Mouse (Mus musculus) neural tube, embryonic 12.5 days (tissue): ENCODE data around the gene Shisal2b. TPM values are rescaled to one million over a fixed set of nuclear protein-coding genes. Genes with fewer than 3 reads are reported as not detected.
A peak's percentile ranks its signal among the peaks of the same experiment; 100 is the strongest.

ENCODE experiments used
- ATAC-seq: fragments of 200-750 bp; cut with Nextera tagmentation; 2 replicates; pipeline ENCODE4 v1.8.0; 2017; ENCODE audit warnings: low read depth, mild to moderate bottlenecking, moderate TSS enrichment, moderate library complexity; ENCODE audit not compliant: low FRiP score
- H3K27ac ChIP-seq: fragments of 300-500 bp; sonication (generic); 2 replicates; pipeline ENCODE4 v1.5.1; 2016
- H3K27me3 ChIP-seq: fragments of 300-500 bp; sonication (generic); replicated peaks from 2 replicates; pipeline ENCODE4 v1.6.1; 2016; ENCODE audit warnings: mild to moderate bottlenecking
- H3K36me3 ChIP-seq: fragments of 300-500 bp; sonication (generic); 2 replicates; pipeline ENCODE4 v1.6.1; 2016; ENCODE audit warnings: mild to moderate bottlenecking
- H3K4me1 ChIP-seq: fragments of 300-500 bp; sonication (generic); 2 replicates; pipeline ENCODE4 v1.6.1; 2016
- H3K4me2 ChIP-seq: fragments of 300-500 bp; sonication (generic); replicated peaks from 2 replicates; pipeline ENCODE4 v1.6.1; 2016; ENCODE audit warnings: mild to moderate bottlenecking
- H3K4me3 ChIP-seq: fragments of 300-500 bp; sonication (generic); 2 replicates; pipeline ENCODE4 v1.5.1; 2016
- H3K9ac ChIP-seq: fragments of 300-500 bp; sonication (generic); 2 replicates; pipeline ENCODE4 v1.6.1; 2016; ENCODE audit warnings: mild to moderate bottlenecking
- H3K9me3 ChIP-seq: fragments of 300-500 bp; sonication (generic); 2 replicates; pipeline ENCODE4 v1.6.1; 2016; ENCODE audit warnings: mild to moderate bottlenecking
- WGBS: fragments of 180-500 bp; shearing (Covaris S2); methylation state at CpG from one replicate; pipeline ENCODE4 v1.1.7; 2016; 5-methylcytosine and 5-hydroxymethylcytosine counted together
- polyA plus RNA-seq: library from polyadenylated mRNA; unstranded; fragments of >200 nt; fragmentation: Nextera tagmentation; extraction: Ambion mirVana; gene quantifications from 2 replicates; pipeline ENCODE4 v1.2.1, GENCODE M21; 2016

Shisal2b gene
- polyA plus RNA-seq, 1 experiment from 2014 or later = 0.42 TPM

- H3K27me3 ChIP-seq = no peaks in the 10 kb centered on the region
- H3K4me2 ChIP-seq = no peak overlapping the region
- ATAC-seq = no peak
- H3K9ac ChIP-seq = no peak overlapping the region
- no peaks in the 10 kb centered on the region for H3K4me1 ChIP-seq
- peaks cover 3% of the 10 kb centered on the region; the same call in 1 of the 2 replicates for H3K36me3 ChIP-seq
- WGBS = 88% methylated on average over 10 of the region's 13 CpGs
- no peak overlapping the region for H3K27ac ChIP-seq
- no peaks in the 10 kb centered on the region for H3K9me3 ChIP-seq
- H3K4me3 ChIP-seq = no peak overlapping the region
These were observed 20.2 kb downstream of the Shisal2b start for GRCm38 (mm10) chr13:104843295-104844089.

DNA sequence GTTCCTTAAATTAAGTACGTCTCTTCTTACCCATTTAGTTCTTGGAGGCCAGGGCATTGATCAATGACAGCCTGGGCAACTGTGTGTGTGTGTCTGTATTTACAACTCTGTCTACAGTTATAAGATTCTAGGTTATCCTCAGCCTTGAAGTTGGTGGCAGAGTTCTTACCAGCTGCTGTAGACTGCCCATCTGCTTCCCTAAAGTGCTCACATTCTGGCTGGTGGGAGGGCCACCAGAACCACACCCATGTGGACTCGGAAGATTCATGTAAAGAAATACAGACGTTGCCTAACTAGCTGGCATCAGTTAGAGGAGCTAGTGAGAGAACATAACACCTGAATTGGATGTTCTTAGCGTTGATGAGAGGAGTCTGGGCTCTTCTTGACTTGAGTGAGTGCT, 21.8 kb downstream of the Shisal2b start:
- no peaks in the 10 kb centered on the region for H3K9me3 ChIP-seq
- ATAC-seq = no peak
- H3K27me3 ChIP-seq = no peaks in the 10 kb centered on the region
- no peak overlapping the region for H3K4me2 ChIP-seq
- H3K36me3 ChIP-seq = peaks cover 11% of the 10 kb centered on the region
- H3K4me3 ChIP-seq = no peak overlapping the region
- H3K27ac ChIP-seq = no peak overlapping the region
- no peaks in the 10 kb centered on the region for H3K4me1 ChIP-seq
- 81% methylated on average over 4 of the region's 4 CpGs for WGBS
- no peak overlapping the region for H3K9ac ChIP-seq

DNA sequence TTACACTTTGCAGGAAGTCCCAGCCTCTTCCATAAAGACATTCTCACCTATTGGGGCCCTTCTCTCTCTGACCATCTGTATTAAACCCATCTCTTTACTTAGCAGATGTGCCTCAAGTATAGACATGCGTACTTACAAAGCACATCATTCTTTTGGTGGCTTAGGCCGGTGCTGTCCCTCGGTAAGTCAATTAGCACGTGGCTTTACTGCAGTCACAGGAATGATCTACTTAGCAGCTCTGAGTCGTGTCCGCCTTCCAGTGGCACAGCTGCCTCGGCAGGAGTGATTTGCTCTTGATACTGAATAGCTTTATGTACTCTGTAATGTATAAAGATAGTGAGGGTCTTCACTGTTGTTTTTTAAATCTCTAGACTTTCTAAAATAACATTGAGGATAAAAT, 26.1 kb downstream of the Shisal2b start:
- 70% methylated on average over 7 of the region's 7 CpGs for WGBS
- no peaks in the 10 kb centered on the region for H3K4me1 ChIP-seq
- ATAC-seq = no peak
- no peaks in the 10 kb centered on the region for H3K27me3 ChIP-seq
- peaks cover 26% of the 10 kb centered on the region for H3K36me3 ChIP-seq
- no peak overlapping the region for H3K27ac ChIP-seq
- no peak overlapping the region for H3K4me3 ChIP-seq
- no peak overlapping the region for H3K9ac ChIP-seq
- no peak overlapping the region for H3K4me2 ChIP-seq
- H3K9me3 ChIP-seq = no peaks in the 10 kb centered on the region

GRCm38 (mm10) chr13:104832811-104833210, 30.9 kb downstream of the Shisal2b start:
- WGBS = 93% methylated on average over 13 of the region's 13 CpGs

DNA sequence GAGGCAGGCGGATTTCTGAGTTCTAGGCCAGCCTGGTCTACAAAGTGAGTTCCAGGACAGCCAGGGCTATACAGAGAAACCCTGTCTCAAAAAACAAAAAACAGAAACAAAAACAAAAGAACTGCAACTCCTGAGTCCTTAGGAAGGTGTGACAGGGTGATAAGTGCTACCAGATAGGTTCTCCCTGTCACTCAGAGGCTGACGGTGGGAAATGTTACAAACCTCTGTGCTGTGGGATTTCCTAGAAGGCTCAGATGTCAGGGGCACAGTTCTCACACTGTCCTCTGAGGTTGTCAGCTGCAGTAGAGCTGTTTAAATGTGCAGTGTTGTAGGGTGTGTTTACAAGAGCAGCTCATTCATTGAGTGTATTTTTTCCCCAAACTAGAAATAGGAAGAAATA, 38.2 kb downstream of the Shisal2b start:
- no peaks in the 10 kb centered on the region; the same call in 1 of the 2 replicates for H3K4me1 ChIP-seq
- 88% methylated on average over 2 of the region's 2 CpGs for WGBS
- no peak overlapping the region for H3K9ac ChIP-seq
- H3K9me3 ChIP-seq = no peaks in the 10 kb centered on the region
- H3K36me3 ChIP-seq = peaks cover 24% of the 10 kb centered on the region
- ATAC-seq = no peak
- H3K27me3 ChIP-seq = no peaks in the 10 kb centered on the region
- no peak overlapping the region for H3K27ac ChIP-seq
- no peak overlapping the region for H3K4me3 ChIP-seq
- no peak overlapping the region for H3K4me2 ChIP-seq

More at GRCm38 (mm10) chr13:104832811-104833210, 30.9 kb downstream of the Shisal2b start:
- H3K27me3 ChIP-seq = no peaks in the 10 kb centered on the region
- no peak overlapping the region for H3K9ac ChIP-seq
- ATAC-seq = no peak
- no peaks in the 10 kb centered on the region for H3K9me3 ChIP-seq
- H3K4me2 ChIP-seq = no peak overlapping the region
- H3K36me3 ChIP-seq = peaks cover 46% of the 10 kb centered on the region
- H3K27ac ChIP-seq = no peak overlapping the region
- H3K4me3 ChIP-seq = no peak overlapping the region
- no peaks in the 10 kb centered on the region for H3K4me1 ChIP-seq

DNA sequence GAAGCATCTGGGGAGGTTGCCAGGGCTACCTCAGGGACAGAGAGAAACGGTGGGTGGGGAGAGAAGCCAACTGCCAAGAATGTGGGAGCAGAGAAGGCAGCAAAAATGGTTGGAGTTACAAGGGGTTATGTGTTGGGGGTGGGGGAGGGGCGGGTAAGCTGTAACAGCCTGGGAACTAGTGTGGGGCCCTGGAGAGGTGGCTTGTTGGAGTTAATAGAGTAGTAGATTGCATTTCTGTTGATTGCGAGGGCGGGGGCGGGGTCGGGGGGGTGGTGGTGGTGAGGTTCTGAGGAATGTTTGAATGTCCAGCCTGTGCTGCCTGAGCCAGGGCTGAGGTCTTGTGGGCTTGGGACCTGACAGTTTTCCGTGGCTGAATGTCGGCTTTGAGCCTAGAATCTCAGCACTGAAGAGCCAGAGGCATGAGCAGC, 41.3 kb downstream of the Shisal2b start:
- H3K27me3 ChIP-seq = no peaks in the 10 kb centered on the region
- H3K4me3 ChIP-seq = no peak overlapping the region
- no peak overlapping the region for H3K27ac ChIP-seq
- H3K9me3 ChIP-seq = no peaks in the 10 kb centered on the region
- peak; percentile 67 for ATAC-seq
- WGBS = 17% methylated on average over 8 of the region's 8 CpGs
- H3K36me3 ChIP-seq = peaks cover 5% of the 10 kb centered on the region
- peaks cover 12% of the 10 kb centered on the region for H3K4me1 ChIP-seq
- no peak overlapping the region for H3K9ac ChIP-seq
- peak overlapping the region; percentile 31; the same call in 1 of the 2 replicates for H3K4me2 ChIP-seq

GRCm38 (mm10) chr13:104821908-104822307, 41.8 kb downstream of the Shisal2b start:
- ATAC-seq = no peak
- peaks cover 12% of the 10 kb centered on the region for H3K4me1 ChIP-seq
- H3K27me3 ChIP-seq = no peaks in the 10 kb centered on the region
- WGBS = 98% methylated on average over 1 of the region's 1 CpGs
- H3K27ac ChIP-seq = no peak overlapping the region
- H3K9ac ChIP-seq = no peak overlapping the region
- no peaks in the 10 kb centered on the region for H3K9me3 ChIP-seq
- peaks cover under 1% of the 10 kb centered on the region; the same call in 1 of the 2 replicates for H3K36me3 ChIP-seq
- no peak overlapping the region for H3K4me2 ChIP-seq
- no peak overlapping the region for H3K4me3 ChIP-seq

DNA sequence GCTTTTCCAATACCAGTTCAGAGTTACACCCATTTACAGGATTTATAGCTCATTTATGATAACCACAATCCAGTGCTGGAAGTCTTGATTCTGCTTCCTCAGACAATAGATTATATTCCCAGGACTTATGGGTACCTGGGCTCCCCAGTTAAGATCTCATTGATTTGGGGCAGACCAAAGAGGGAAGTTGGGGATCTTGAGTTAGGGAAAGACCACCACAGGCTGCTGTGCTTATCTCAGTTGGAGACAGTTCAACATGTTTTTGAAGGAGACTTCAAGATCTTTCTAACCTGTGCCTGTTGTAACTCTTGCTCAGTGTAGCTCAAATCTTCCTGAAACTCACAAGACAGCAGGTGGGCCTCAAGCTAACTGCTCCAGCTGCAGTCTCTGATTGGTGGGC, 42.5 kb downstream of the Shisal2b start:
- no peaks in the 10 kb centered on the region for H3K9me3 ChIP-seq

DNA sequence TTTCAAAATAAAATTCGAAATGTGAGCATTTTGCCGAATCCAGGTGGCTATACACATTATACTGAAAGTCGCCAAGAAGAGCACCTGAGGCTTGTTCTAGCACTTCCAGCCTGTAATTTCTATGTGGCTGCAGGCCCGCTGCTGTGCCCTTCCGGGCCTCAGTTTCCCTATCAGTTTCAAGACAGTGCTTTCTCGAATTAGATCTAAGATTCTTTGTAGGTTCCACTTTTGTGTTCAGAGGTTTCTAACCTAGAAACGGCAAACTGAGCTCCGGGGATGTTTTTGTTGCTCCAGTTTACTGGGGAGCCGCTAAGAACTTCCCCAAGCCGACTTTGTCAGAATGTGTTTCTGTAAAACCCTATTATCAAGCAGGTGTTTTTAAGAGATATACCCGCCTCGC, 46.0 kb downstream of the Shisal2b start:
- Histone ChIP-seq H3K9me3 (no peaks in the 10 kb centered on the region), H3K9ac (peak overlapping the region; percentile 79), H3K4me1 (peaks cover 17% of the 10 kb centered on the region), H3K27ac (no peak overlapping the region), H3K27me3 (no peaks in the 10 kb centered on the region), H3K4me2 (peak overlapping the region; percentile 73), H3K4me3 (peak overlapping the region; percentile 65), H3K36me3 (no peaks in the 10 kb centered on the region)
- 59% methylated on average over 12 of the region's 12 CpGs for whole genome bisulfite sequencing
- no peak for ATAC-seq

More for the DNA sequence above, 42.5 kb downstream of the Shisal2b start:
- H3K4me1 ChIP-seq = peaks cover 13% of the 10 kb centered on the region
- H3K4me2 ChIP-seq = no peak overlapping the region
- no peak overlapping the region for H3K27ac ChIP-seq
- no peak overlapping the region for H3K9ac ChIP-seq
- no peaks in the 10 kb centered on the region for H3K27me3 ChIP-seq
- H3K4me3 ChIP-seq = no peak overlapping the region
- no peaks in the 10 kb centered on the region for H3K36me3 ChIP-seq
- no peak for ATAC-seq

GRCm38 (mm10) chr13:104816635-104817571, 46.8 kb downstream of the Shisal2b start, which contains the start of gene Cwc27:
TSS of gene Cwc27 (minus strand) at chr13:104817142.
- peak; percentile 94 for ATAC-seq
- H3K4me2 ChIP-seq = peak within 1 kb of the TSS; percentile 73
- H3K27ac ChIP-seq = no peak within 1 kb of the TSS
- no peaks in the 10 kb centered on the region for H3K9me3 ChIP-seq
- H3K4me1 ChIP-seq = peaks cover 17% of the 10 kb centered on the region
- peak within 1 kb of the TSS; percentile 79 for H3K9ac ChIP-seq
- under 1% methylated on average over 50 of the region's 50 CpGs for WGBS
- peak within 1 kb of the TSS; percentile 65 for H3K4me3 ChIP-seq
- no peaks in the 10 kb centered on the region for H3K27me3 ChIP-seq
- no peaks in the 10 kb centered on the region for H3K36me3 ChIP-seq

DNA sequence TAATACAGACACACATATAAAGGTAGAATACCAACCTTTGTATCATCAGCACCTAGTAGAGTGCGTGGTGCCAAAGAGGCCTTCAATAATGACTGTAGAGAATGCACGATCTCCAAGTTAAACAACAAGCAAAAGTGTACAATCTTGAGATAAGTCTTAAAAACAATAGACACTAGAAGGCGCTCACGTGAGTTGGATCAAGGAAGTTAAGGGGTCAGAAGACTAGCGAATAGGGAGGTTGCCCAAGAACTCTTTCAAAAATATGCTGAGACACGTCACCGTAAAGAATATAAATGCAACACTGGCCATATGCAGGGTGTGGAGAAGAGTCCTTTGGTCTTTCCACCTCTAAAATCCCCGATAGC, 47.4 kb downstream of the Shisal2b start:
- peak overlapping the region; percentile 65 for H3K4me3 ChIP-seq
- H3K27ac ChIP-seq = no peak overlapping the region
- ATAC-seq = peak; percentile 11; the same call in 1 of the 2 replicates
- peak overlapping the region; percentile 73 for H3K4me2 ChIP-seq
- no peaks in the 10 kb centered on the region for H3K36me3 ChIP-seq
- no peaks in the 10 kb centered on the region for H3K27me3 ChIP-seq
- H3K9ac ChIP-seq = peak overlapping the region; percentile 79
- no peaks in the 10 kb centered on the region for H3K9me3 ChIP-seq
- WGBS = 7% methylated on average over 8 of the region's 8 CpGs
- peaks cover 17% of the 10 kb centered on the region for H3K4me1 ChIP-seq

- no peaks in the 10 kb centered on the region for H3K27me3 ChIP-seq
- 71% methylated on average over 3 of the region's 3 CpGs for WGBS
- H3K9ac ChIP-seq = no peak overlapping the region
- H3K36me3 ChIP-seq = peaks cover 3% of the 10 kb centered on the region
- ATAC-seq = no peak
- no peak overlapping the region for H3K4me2 ChIP-seq
- no peak overlapping the region for H3K27ac ChIP-seq
- no peak overlapping the region for H3K4me3 ChIP-seq
- no peaks in the 10 kb centered on the region for H3K9me3 ChIP-seq
- no peaks in the 10 kb centered on the region for H3K4me1 ChIP-seq
These were observed 58.0 kb downstream of the Shisal2b start for GRCm38 (mm10) chr13:104805681-104806080.
